Mouse (Mus musculus) erythroblast, embryonic 14.5 days (primary cell): ENCODE results near the gene Ica1.

Experiments used
- GATA1 ChIP-seq: IDR thresholded peaks from 2 replicates; pipeline ENCODE4 v1.6.1; 2012; ENCODE audit warnings: low read length, inconsistent platforms, mixed read lengths
- TAL1 ChIP-seq: IDR thresholded peaks from 3 replicates; pipeline ENCODE4 v1.6.1; 2012; ENCODE audit warnings: low read length, inconsistent platforms, mixed read lengths

GRCm38 (mm10) chr6:8765064-8765463, 13.2 kb downstream of the Ica1 start:
- TF ChIP-seq TAL1 (no peak), GATA1 (no peak)
